Mouse (Mus musculus): Measurements from ENCODE around the gene Zc3h7b. TPM values are rescaled to one million over a fixed set of nuclear protein-coding genes. Genes with fewer than 3 reads are reported as not detected.

The Zc3h7b gene
- total RNA-seq, 4 experiments from 2014 or later, result 147 to 167 (median 158) TPM

GRCm38 (mm10) chr15:81792444-81792843 lies 47.6 kb downstream of the Zc3h7b start:
- no peak for DNase-seq (ENCODE audit: low spot score in 2 of 2)

- no peak for DNase-seq (ENCODE audit: low spot score in 2 of 2)
These were observed 51.4 kb downstream of the Zc3h7b start for GRCm38 (mm10) chr15:81796228-81796627.

GRCm38 (mm10) chr15:81797861-81798260 lies 53.0 kb downstream of the Zc3h7b start:
- no peak for DNase-seq (ENCODE audit: low spot score in 2 of 2)

- no peak for DNase-seq (ENCODE audit: low spot score in 2 of 2)
These were observed 53.6 kb downstream of the Zc3h7b start for GRCm38 (mm10) chr15:81798421-81798820.

- no peak for DNase-seq (ENCODE audit: low spot score in 2 of 2)
These were observed 55.5 kb downstream of the Zc3h7b start for GRCm38 (mm10) chr15:81800391-81800790.

- DNase-seq (ENCODE audit: low spot score in 2 of 2), result peak; percentile 99 to 100
These were observed 57.4 kb downstream of the Zc3h7b start, which contains the start of gene Tef for GRCm38 (mm10) chr15:81802001-81802890. Gene Tef, plus strand, starts transcription at chr15:81802421.

- peak in 1 of 2 experiments; percentile 79 for DNase-seq (ENCODE audit: low spot score in 2 of 2)
These were observed 58.1 kb downstream of the Zc3h7b start for GRCm38 (mm10) chr15:81802941-81803351.

GRCm38 (mm10) chr15:81803425-81803951 lies 58.6 kb downstream of the Zc3h7b start:
- no peak for DNase-seq (ENCODE audit: low spot score in 2 of 2)

- DNase-seq (ENCODE audit: low spot score in 2 of 2), result no peak
These were observed 59.3 kb downstream of the Zc3h7b start for GRCm38 (mm10) chr15:81804172-81804571.

- no peak for DNase-seq (ENCODE audit: low spot score in 2 of 2)
These were observed 60.0 kb downstream of the Zc3h7b start for GRCm38 (mm10) chr15:81804883-81805282.

- no peak for DNase-seq (ENCODE audit: low spot score in 2 of 2)
These were observed 60.8 kb downstream of the Zc3h7b start for GRCm38 (mm10) chr15:81805624-81806023.

GRCm38 (mm10) chr15:81806621-81807404 lies 62.0 kb downstream of the Zc3h7b start:
- no peak for DNase-seq (ENCODE audit: low spot score in 2 of 2)

GRCm38 (mm10) chr15:81808799-81809198 lies 63.9 kb downstream of the Zc3h7b start:
- no peak for DNase-seq (ENCODE audit: low spot score in 2 of 2)

GRCm38 (mm10) chr15:81809550-81809949 lies 64.7 kb downstream of the Zc3h7b start:
- DNase-seq (ENCODE audit: low spot score in 2 of 2), result no peak

- DNase-seq (ENCODE audit: low spot score in 2 of 2), result peak; percentile 62 to 85
These were observed 65.3 kb downstream of the Zc3h7b start for GRCm38 (mm10) chr15:81810150-81810549.

- DNase-seq (ENCODE audit: low spot score in 2 of 2), result peak; percentile 93 to 99
These were observed 66.1 kb downstream of the Zc3h7b start for GRCm38 (mm10) chr15:81810671-81811598.

GRCm38 (mm10) chr15:81811599-81811996 lies 66.7 kb downstream of the Zc3h7b start:
- no peak for DNase-seq (ENCODE audit: low spot score in 2 of 2)

- no peak for DNase-seq (ENCODE audit: low spot score in 2 of 2)
These were observed 67.4 kb downstream of the Zc3h7b start for GRCm38 (mm10) chr15:81812287-81812686.

GRCm38 (mm10) chr15:81812696-81813631 lies 68.1 kb downstream of the Zc3h7b start:
- DNase-seq (ENCODE audit: low spot score in 2 of 2), result no peak

All from left cerebral cortex, adult 8-10 months (tissue).